Mouse (Mus musculus) sigmoid colon, adult 10 weeks (tissue): ENCODE data around the gene Lbx1. TPM values are rescaled to one million over a fixed set of nuclear protein-coding genes. Genes with fewer than 3 reads are reported as not detected.

Experiments
- polyA plus RNA-seq: library from polyadenylated mRNA; stranded (reverse); fragments of 350-450 nt; fragmentation: Illumina TruSeq; extraction: RNeasy Lipid Tissue Mini Kit (QIAGEN cat#74804); gene quantifications from one replicate; pipeline ENCODE4 v1.2.3, GENCODE M21; 2014; ENCODE audit warnings: low read depth, low replicate concordance

The Lbx1 gene
- not detected for polyA plus RNA-seq

GRCm38 (mm10) chr19:45235766-45236362 is at the start of gene Lbx1:
Lbx1 (minus strand) TSS chr19:45235812.

Other genes with a start within 250 kb of the Lbx1 start
- gene Sema4g, start 246.7 kb downstream of the Lbx1 start, polyA plus RNA-seq = 50.9 TPM
- 4.6 TPM for gene Twnk, start 230.1 kb downstream of the Lbx1 start, polyA plus RNA-seq
- 13.8 TPM for gene Mrpl43, start 229.4 kb downstream of the Lbx1 start, polyA plus RNA-seq
- gene Lzts2, start 221.4 kb downstream of the Lbx1 start, polyA plus RNA-seq = 11.9 TPM
- gene Pdzd7, start 190.1 kb downstream of the Lbx1 start, polyA plus RNA-seq = 6.2 TPM
- 30.7 TPM for gene Sfxn3, start 188.3 kb downstream of the Lbx1 start, polyA plus RNA-seq
- gene Kazald1, start 160.6 kb downstream of the Lbx1 start, polyA plus RNA-seq = 0.44 TPM
- not detected for gene Tlx1, start 85.1 kb downstream of the Lbx1 start, polyA plus RNA-seq
- 20.3 TPM for gene Btrc, start 127.9 kb upstream of the Lbx1 start, polyA plus RNA-seq